Mouse (Mus musculus) right cerebral cortex, postnatal 25 days (tissue): ENCODE data around the gene Rbpms2.
"Not testable (repeated sequence)": the region's sequence is repeated elsewhere in the genome, so short reads cannot be mapped to it uniquely, and the experiment has no call there.

Experiments used
- DNase-seq: peaks from one replicate; pipeline ENCODE4 v3.0.0; 2022

Gene Rbpms2

GRCm38 (mm10) chr9:65621196-65621595, 8.3 kb upstream of the Rbpms2 start:
- DNase-seq: no peak

DNA sequence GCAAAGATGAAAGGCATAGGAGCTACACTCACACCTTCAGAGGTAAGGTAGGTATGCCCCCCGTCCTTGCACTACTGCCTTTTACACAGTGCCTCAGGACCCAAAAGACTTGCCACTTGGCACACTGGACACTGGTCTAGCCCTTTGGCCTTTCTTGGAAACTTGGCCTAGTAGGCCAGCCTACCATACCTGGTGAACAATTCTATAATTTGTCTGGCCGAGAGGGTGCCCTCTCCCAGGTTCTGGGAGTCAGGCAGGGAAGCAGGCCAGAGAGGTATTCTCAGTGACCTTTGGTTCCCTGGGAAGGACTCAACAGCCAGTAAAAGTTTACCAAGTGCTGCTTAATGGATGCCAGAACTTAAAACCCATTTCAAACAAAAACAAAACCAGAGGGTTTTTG, 7.8 kb upstream of the Rbpms2 start:
- no peak for DNase-seq

DNA sequence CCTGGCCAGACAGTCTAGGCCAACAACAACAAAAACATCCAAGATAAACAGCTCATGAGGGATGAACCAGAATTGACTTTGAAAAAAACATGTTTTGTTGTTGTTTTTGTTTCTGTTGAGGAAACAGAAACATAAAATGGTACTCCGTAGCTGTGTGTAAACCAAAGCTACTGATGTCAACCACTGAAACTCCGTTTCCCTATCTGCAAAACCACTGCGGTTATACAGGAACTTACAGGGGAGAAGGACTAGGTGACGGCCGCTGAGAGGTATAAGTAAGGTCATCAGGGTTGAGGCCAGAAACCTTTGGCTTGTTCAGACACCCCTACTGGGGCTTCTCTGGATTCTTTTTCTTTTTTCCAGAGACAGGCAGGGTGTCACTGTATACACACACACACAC, 6.6 kb upstream of the Rbpms2 start:
- DNase-seq: no peak

- no peak for DNase-seq
Observed at GRCm38 (mm10) chr9:65624266-65624665, 5.2 kb upstream of the Rbpms2 start.

DNA sequence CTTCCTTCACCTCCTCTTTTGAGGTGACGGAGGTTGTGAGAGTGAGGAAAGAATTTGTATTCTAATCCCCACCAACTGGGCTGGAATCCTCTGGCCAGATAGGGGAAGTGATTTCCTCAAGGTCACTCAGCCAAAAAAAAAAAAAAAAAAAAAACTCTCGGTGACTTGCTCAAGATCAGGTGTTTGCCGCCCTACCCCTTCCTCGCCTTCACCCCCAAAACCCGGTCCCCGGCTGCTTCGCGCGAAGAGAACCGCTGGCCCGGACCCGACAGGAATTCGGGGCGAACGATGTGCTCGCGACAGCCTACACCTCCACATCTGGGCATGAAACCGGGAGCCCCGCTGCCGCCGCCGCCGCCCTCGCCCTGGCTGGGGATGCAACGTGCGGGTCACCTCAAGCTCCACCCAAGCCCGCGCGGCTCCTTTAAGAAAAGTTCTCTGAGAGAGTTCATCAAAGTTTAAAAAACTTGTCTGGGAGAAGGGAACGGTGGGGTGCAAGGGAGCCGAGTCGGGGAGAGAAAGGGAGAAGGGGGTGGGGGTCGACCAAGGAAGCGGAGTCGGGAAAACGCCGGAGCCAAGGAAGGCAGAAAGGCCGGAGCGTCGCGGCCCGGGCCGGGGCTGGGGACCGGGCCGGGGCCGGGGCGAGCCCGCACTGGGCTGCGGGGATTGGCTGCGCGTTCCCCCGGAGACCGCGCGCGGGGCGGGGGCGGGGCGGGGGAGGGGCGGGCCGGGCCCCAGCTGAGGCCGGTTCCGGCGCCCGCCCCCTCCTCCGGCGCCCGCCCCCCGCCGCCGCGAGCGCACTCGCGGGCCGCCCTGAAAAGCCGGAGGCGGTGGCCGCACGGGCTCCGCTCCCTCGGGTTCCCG, 551 bp downstream of the Rbpms2 start:
- DNase-seq: peak; percentile 6

DNA sequence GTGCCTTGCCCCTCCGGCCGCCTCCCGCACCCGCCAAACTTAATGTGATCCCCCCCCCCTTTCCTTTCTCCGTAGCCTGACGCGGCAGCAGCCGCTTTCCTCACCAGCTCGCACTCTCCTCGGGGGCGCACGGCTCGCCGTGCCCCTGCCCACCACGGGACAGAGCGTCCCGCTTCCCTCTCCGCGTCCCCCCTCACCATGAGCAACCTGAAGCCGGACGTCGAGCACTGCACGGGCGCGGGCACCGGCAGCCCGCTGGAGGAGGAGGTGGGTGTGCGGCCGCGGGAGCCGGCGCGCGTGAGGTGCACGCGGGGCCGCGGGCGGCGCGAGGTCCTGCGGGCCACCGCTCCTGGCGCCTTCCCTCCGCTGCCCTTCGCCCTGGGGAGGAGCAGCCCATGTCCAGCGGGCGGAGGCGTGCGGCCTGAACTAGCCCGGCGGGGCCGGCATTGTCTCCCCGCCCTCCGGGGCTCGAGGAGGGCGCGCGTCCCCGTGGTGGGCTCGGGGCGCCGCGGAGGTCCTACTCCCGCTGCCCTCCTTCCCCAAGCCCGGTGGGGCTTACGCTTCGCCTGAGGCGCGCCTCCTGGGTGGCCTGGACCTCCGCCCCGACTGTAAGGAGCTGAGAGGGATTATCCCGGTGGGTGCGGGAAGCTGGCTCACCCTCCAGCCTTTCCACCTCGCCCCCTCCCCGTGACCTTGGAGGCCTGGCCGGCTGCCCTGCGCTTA, 1.3 kb downstream of the Rbpms2 start:
- DNase-seq: peak; percentile 8

DNA sequence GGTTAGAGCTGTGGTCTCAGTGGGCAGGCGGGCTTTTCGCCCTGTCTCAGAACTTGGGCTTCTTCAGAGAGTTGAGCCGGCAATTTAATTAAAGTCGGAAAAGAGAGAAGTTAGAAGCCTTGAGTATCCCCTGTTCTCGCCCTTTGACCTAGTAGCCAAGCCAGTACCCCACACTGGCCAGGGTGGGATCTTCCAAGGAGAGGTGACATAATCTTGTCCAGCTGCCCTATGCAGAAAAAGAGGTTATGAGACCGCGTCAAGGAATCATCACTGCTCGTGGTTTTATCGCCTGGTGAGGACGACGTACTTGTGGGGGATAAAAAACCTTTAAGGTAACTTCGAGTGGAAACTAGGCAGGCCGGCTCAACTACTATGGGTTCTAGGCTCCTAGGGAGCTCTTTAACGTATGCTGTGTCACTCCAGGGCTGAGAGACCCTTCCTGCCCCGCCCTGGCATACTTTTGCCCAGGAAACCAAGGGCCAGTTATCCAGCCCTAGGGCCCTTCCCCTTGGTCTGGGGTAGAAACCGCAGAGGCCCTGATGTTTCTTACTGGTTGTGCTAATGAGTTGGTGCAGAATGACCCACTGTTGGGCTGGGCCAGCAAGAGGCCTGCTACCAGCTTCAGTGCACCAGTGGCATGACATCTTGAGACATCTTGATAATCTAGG, 2.0 kb downstream of the Rbpms2 start:
- DNase-seq: no peak

DNA sequence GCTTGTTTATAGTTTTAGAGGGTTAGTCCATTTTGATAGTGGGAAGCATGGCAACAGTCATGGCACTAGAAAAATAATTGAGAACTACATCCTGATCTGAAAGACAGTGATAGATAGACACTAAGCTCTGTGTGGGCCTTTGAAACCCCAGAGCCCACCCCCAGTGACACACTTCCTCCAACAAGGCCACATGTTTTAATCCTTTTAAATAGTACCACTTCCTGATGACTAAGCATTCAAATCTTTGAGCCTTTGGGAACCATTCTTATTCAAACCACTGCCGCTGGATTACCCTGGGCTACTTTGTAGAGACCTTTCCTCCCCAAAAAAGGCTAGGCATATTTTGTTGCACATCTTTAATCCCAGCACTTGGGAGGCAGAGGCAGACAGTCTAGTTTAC, 6.3 kb downstream of the Rbpms2 start:
- DNase-seq: no peak

DNA sequence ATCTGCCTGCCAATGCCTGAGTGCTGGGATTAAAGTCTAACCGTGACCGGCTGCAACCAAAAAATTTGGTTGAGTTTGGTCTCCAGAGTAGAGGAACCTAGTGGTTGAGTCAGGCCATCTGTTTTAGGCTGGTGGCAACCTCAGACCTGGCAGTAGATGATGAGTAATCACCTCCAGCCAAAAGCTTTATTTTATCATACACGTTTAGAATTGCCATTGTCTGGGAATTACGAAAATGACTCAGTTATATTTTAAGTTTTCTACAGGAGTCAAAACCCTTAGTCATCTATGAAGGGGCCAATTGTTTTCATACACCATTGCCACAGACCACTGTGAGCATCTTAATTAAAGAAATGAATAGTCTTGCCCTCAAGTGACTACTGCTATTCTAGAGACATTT, 7.5 kb downstream of the Rbpms2 start:
- DNase-seq: no peak

GRCm38 (mm10) chr9:65639065-65639464, 9.6 kb downstream of the Rbpms2 start:
- no peak for DNase-seq

DNA sequence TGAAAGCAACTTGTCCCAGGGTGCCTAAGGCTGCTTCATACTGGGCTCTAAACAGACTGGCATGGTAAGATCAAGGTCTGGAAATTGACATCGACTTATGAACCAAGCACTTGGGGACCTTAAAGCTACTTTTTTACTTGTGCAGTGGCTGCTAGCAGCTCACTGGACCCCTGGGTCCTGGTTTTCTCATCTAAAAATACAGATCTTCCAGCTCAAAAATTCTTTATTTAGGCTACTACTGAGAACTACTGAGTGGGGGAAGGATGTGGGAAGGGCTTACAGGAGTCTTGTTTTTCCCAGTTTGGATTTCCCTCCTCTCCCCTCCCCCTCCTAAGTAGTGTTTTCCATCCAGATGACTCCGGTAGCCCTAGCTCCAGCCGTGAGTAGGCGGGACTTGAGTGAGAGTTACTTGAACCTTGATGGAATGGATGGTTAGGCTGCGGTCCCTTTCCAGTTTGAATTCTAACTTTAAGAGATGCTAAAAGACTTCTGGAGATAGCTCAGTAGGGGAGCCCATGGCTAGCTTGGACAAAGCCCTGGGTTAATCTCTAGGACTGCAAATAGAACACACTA, 11.5 kb downstream of the Rbpms2 start:
- no peak for DNase-seq

DNA sequence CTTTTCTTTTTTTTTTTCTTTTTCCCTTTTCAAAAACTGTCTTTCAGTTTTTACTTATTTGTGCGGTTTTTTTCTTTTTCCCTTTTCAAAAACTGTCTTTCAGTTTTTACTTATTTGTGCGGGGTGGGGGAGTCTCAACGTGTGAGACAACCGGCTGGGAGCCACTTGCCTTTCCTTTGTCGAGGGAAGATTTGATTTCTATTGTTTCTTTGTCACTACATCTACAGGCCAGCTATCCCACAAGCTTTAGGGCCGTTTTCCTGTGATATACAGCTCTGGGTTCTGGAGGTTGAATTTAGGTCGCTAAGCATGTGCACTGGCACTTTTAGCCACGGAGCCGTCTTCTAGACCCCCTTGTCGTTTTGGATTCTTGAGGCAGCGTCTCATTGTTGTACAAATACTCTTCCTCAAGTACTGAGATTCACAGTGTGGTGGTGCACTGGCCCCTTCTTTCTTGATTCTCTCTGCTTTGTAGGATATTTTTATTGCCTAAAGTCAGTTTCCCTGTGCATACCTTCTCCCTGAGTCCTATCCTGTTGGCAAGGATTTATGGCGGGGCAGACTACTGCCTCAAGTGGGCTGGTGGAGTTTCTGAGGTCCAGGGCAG, 12.1 kb downstream of the Rbpms2 start:
- no peak for DNase-seq

GRCm38 (mm10) chr9:65642546-65642945, 13.1 kb downstream of the Rbpms2 start:
- no peak for DNase-seq

- no peak for DNase-seq
Observed at GRCm38 (mm10) chr9:65644960-65645359, 15.5 kb downstream of the Rbpms2 start.

- DNase-seq: no peak
Observed at GRCm38 (mm10) chr9:65645984-65646383, 16.5 kb downstream of the Rbpms2 start.

DNA sequence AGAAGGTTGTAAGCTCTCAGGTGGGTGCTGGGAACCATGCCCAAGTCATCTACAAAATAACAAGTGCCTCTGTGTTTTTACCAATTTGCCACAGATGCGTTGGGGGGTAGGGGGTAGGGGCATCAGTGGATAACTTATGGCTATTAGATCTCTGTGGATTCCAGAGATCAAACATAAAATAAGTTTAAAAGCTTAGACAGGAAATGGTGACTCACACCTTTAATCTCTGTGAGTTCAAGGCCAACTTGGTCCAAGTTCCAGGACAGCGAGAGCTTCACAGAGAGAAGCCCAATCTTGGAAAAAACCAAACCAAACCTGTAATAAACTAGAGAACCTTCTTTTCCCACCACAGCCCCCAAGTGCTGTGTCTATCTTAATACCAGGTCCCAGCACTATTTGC, 17.3 kb downstream of the Rbpms2 start:
- no peak for DNase-seq

GRCm38 (mm10) chr9:65648730-65649129, 19.3 kb downstream of the Rbpms2 start:
- no peak for DNase-seq

- DNase-seq: no peak
Observed at GRCm38 (mm10) chr9:65649997-65650396, 20.5 kb downstream of the Rbpms2 start.

DNA sequence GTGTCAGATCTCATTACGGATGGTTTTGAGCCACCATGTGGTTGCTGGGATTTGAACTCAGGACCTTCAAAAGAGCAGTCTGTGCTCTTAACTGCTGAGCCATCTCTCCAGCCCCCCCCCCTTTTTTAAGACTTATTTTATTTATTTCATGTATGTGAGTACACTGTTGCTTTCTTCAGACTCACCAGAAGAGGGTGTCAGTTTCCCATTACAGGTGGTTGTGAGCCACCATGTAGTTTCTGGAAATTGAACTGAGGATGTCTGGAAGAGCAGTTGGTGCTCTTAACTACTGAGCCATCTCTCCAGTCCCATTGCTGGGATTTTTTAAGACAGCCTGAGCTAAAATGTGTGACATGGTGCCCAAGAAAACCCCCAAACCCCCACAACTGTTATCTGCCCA, 22.5 kb downstream of the Rbpms2 start:
- DNase-seq: not testable (repeated sequence)

DNA sequence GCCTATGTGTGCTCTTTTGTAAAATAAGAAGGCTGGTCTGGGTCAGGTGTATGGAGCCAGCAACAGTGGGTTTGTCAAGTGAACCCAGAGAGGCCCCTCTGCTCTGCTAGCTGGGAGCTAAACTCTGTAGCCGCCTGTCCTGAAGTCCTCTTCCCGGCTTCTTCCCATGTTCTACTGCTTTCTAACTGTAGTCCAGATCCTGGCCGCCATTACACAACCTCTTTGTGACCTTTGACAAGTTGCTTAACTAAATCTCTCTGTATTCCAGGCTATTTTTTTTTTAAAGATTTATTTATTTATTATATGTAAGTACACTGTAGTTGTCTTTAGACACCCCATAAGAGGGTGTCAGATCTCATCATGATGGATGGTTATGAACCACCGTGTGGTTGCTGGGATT, 24.3 kb downstream of the Rbpms2 start:
- no peak for DNase-seq

- no peak for DNase-seq
Observed at GRCm38 (mm10) chr9:65654700-65655237, 25.3 kb downstream of the Rbpms2 start.

DNA sequence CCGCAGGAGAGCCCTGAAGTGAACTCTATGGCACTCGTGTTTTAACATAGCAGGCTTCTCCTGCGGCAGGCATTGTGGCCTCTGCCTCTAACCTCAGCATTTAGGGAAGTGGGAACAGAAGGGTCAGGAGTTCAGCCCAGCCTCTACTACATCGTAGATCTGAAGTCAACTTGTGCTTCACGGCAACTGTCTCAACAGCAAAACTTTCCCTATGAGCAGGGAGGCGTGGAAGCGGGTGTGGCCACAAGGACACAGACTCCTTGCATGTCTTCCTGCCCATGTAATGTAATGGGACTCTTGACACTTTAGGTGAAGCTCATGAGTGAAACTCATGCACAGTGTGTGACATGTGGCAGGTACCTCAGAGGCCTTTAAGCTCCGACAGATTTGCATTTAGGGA, 26.1 kb downstream of the Rbpms2 start:
- DNase-seq: no peak

GRCm38 (mm10) chr9:65657218-65657617, 27.8 kb downstream of the Rbpms2 start:
- DNase-seq: no peak
